Mouse (Mus musculus) liver, postnatal 0 days (tissue): ENCODE measurements around the gene Slc38a9.

Experiments used
- CTCF ChIP-seq: sonication (generic); IDR thresholded peaks from 2 replicates; pipeline ENCODE4 v1.5.1; 2016; ENCODE audit warnings: antibody characterized with exemption, low read depth
- EP300 ChIP-seq: IDR thresholded peaks from 2 replicates; pipeline ENCODE4 v1.6.1; 2016; ENCODE audit warnings: antibody characterized with exemption, low read depth, mild to moderate bottlenecking

DNA sequence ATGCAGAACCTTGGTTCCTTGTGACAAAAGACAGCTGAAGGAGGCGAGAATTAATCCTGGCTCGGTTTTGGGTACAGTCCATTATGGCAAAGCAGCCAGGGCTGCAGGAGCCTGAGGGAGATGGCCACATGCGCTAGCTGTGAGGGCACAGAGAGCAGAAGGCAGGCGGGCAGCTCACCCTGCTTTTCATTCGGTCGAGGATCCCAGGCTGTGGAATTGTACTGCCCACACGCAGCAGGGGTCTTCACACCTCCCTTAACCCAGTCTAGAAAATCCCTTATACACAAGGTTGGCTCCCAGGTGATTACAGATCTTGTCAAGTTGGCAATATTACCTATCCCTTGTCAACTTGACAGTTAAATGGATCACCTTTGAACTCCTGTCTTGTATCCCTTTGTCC is 36.9 kb upstream of the Slc38a9 start:
- TF ChIP-seq CTCF: no peak
- TF ChIP-seq EP300: no peak
